13 mouse cellular contexts compared by ENCODE assay signal in the genomic region with DNA sequence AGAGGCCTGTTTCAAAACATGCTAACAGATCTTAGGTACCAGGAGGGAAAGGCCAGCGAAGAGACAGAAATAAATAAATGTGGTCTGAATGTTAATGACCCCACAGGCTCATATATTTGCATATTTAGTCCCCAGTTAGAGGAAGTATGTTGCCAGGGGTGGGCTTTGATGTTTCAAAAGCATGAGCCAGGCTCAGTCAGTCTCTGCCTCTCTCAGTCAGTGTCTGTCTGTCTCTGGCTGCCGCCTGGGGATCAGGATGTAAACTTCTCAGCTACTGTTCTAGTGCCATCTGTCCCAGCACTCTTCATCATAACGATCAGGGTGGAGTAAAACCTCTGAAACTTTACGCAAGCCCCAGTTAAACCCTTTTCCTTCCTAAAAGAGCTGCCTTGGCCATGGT. TPM values are rescaled to one million over a fixed set of nuclear protein-coding genes. Genes with fewer than 3 reads are reported as not detected.
DNase-seq lines count a peak whose midpoint lies in the region; ATAC-seq and TF ChIP-seq lines count a peak whose summit lies in the region.
"Had no signal": no experiment of that assay in that cellular context is flagged by ENCODE, and none has a peak within 500 bp of the region (broad histone marks: within the 10 kb centered on the region; RNA-seq: fewer than 3 reads in every experiment).

No protein-coding gene starts in this region.

- no peaks in the 10 kb centered on the region for H3K27me3 ChIP-seq in intestine, embryonic 14.5 days (replicated peaks; ENCODE audit: control insufficient read depth, insufficient read depth, low read length)
- H3K27me3 ChIP-seq in intestine, postnatal 0 days (replicated peaks; ENCODE audit: control insufficient read depth, insufficient read depth, low read length), result no peaks in the 10 kb centered on the region
- H3K27me3 ChIP-seq in CH12.LX (replicated peaks), result no peaks in the 10 kb centered on the region
- no peaks in the 10 kb centered on the region for H3K27me3 ChIP-seq in forebrain, embryonic 16.5 days (replicated peaks; ENCODE audit: control insufficient read depth, insufficient read depth, low read length)
- H3K27me3 ChIP-seq in midbrain, embryonic 12.5 days, result no peaks in the 10 kb centered on the region

- H3K79me2 ChIP-seq in CH12.LX (replicated peaks; ENCODE audit: control insufficient read depth, extremely low read depth, insufficient read depth, poor library complexity, severe bottlenecking), result peaks cover 37% of the 10 kb centered on the region

- DNase-seq in intestine, embryonic 14.5 days (ENCODE audit: low spot score), result no peak
- DNase-seq in CH12.LX (ENCODE audit: extremely low read depth), result peak; percentile 85
- no peak for DNase-seq in retina, postnatal 1 day
- no peak for DNase-seq in embryo, embryonic 11 days
- DNase-seq: kidney, postnatal 14 days; thymus, postnatal 4 days had no signal

- peaks cover 22% of the 10 kb centered on the region for H3K4me1 ChIP-seq in intestine, embryonic 14.5 days (replicated peaks; ENCODE audit: control insufficient read depth, insufficient read depth, low read length)
- H3K4me1 ChIP-seq in intestine, postnatal 0 days (replicated peaks; ENCODE audit: control insufficient read depth, insufficient read depth, low read length), result no peaks in the 10 kb centered on the region
- H3K4me1 ChIP-seq in CH12.LX (ENCODE audit: control insufficient read depth in 1 of 2, insufficient read depth in 2 of 2), result peaks cover 12 to 26% of the 10 kb centered on the region in 2 experiments
- H3K4me1 ChIP-seq in forebrain, embryonic 16.5 days (replicated peaks; ENCODE audit: control insufficient read depth, insufficient read depth, low read length), result peaks cover 20% of the 10 kb centered on the region
- peaks cover 24% of the 10 kb centered on the region for H3K4me1 ChIP-seq in midbrain, embryonic 12.5 days

- H3K4me3 ChIP-seq in intestine, embryonic 14.5 days (ENCODE audit: low read depth, low read length), result no peak overlapping the region
- no peak overlapping the region for H3K4me3 ChIP-seq in intestine, postnatal 0 days (ENCODE audit: low read depth, low read length)
- peak overlapping the region; percentile 57 to 66 (median 66) for H3K4me3 ChIP-seq in CH12.LX (replicated peaks in 1 of 3; ENCODE audit: low read depth in 2 of 3, low read length in 2 of 3, poor library complexity in 1 of 3)
- no peak overlapping the region for H3K4me3 ChIP-seq in forebrain, embryonic 16.5 days (replicated peaks; ENCODE audit: low read length)
- no peak overlapping the region for H3K4me3 ChIP-seq in midbrain, embryonic 12.5 days

- in situ Hi-C loops in CH12.LX (cut with MboI; ENCODE audit: low pct_ligation_motif_present, low pct_unique_long_range_greater_than_20kb, low sequenced_read_pairs), result no loop called here

- H3K4me2 ChIP-seq in intestine, embryonic 14.5 days (ENCODE audit: low read length), result no peak overlapping the region
- H3K4me2 ChIP-seq in intestine, postnatal 0 days (replicated peaks; ENCODE audit: low read depth), result no peak overlapping the region
- H3K4me2 ChIP-seq in CH12.LX (ENCODE audit: insufficient read depth, low read depth, poor library complexity, severe bottlenecking), result peak overlapping the region; percentile 71
- no peak overlapping the region for H3K4me2 ChIP-seq in forebrain, embryonic 16.5 days (ENCODE audit: low read length)
- no peak overlapping the region for H3K4me2 ChIP-seq in midbrain, embryonic 12.5 days (replicated peaks)
- H3K4me2 ChIP-seq: liver, embryonic 11.5 days had no signal

- H3K36me3 ChIP-seq in intestine, embryonic 14.5 days (ENCODE audit: control insufficient read depth, insufficient read depth, low read length), result peaks cover 6% of the 10 kb centered on the region
- H3K36me3 ChIP-seq in intestine, postnatal 0 days (ENCODE audit: control insufficient read depth, insufficient read depth), result no peaks in the 10 kb centered on the region
- peaks cover 25 to 60% of the 10 kb centered on the region in 2 experiments for H3K36me3 ChIP-seq in CH12.LX (replicated peaks in 1 of 2; ENCODE audit: control insufficient read depth in 1 of 2, insufficient read depth in 1 of 2, low read length in 1 of 2)
- 0 out of 2 replicates have a peak, but pooled peaks cover 5% of the 10 kb centered on the region for H3K36me3 ChIP-seq in forebrain, embryonic 16.5 days (ENCODE audit: control insufficient read depth, insufficient read depth)
- peaks cover 18% of the 10 kb centered on the region for H3K36me3 ChIP-seq in midbrain, embryonic 12.5 days
- H3K36me3 ChIP-seq: G1E had no signal

- no peak for ATAC-seq in intestine, embryonic 14.5 days (replicated peaks; ENCODE audit: low FRiP score, low TSS enrichment, low read depth)
- no peak for ATAC-seq in intestine, postnatal 0 days
- ATAC-seq in forebrain, embryonic 16.5 days, result peak; percentile 43; the same call in 1 of the 2 replicates
- peak; percentile 47; the same call in 1 of the 2 replicates for ATAC-seq in midbrain, embryonic 12.5 days (ENCODE audit: low FRiP score, low read depth)
- ATAC-seq in frontal cortex, adult (ENCODE audit: low TSS enrichment), result no peak

- TF ChIP-seq POLR2A in CH12.LX (IDR thresholded peaks at IDR 0.05; ENCODE audit: low read depth, low read length), result peak; percentile 67

- 64% methylated on average over 4 of the region's 4 CpGs for WGBS in intestine, embryonic 14.5 days
- 70% methylated on average over 4 of the region's 4 CpGs for WGBS in intestine, postnatal 0 days
- WGBS in forebrain, embryonic 16.5 days, result 28% methylated on average over 4 of the region's 4 CpGs
- 49% methylated on average over 4 of the region's 4 CpGs for WGBS in midbrain, embryonic 12.5 days

- no peak; the same call in 1 of the 2 replicates for TF ChIP-seq RAD21 in CH12.LX (IDR thresholded peaks at IDR 0.05; ENCODE audit: low read depth, low read length)

- H3K9me3 ChIP-seq in intestine, embryonic 14.5 days (ENCODE audit: control insufficient read depth, low read length), result no peaks in the 10 kb centered on the region
- no peaks in the 10 kb centered on the region for H3K9me3 ChIP-seq in intestine, postnatal 0 days (ENCODE audit: control insufficient read depth)
- H3K9me3 ChIP-seq in CH12.LX (replicated peaks; ENCODE audit: low read length), result no peaks in the 10 kb centered on the region
- no peaks in the 10 kb centered on the region for H3K9me3 ChIP-seq in forebrain, embryonic 16.5 days (ENCODE audit: control insufficient read depth, low read length)
- H3K9me3 ChIP-seq in midbrain, embryonic 12.5 days, result no peaks in the 10 kb centered on the region
- H3K9me3 ChIP-seq: G1E had no signal

- no peak for TF ChIP-seq CTCF in intestine, postnatal 0 days (IDR thresholded peaks at IDR 0.05; ENCODE audit: low read depth)
- TF ChIP-seq CTCF in CH12.LX (conservative IDR thresholded peaks at IDR 0.05 in 1 of 2, IDR thresholded peaks at IDR 0.05 in 1 of 2; ENCODE audit: low read depth in 2 of 2, low read length in 2 of 2), result no peak

- no peak overlapping the region for H3K9ac ChIP-seq in intestine, embryonic 14.5 days (ENCODE audit: low read length)
- H3K9ac ChIP-seq in intestine, postnatal 0 days (ENCODE audit: low read depth, low read length), result no peak overlapping the region
- peak overlapping the region; percentile 72 for H3K9ac ChIP-seq in CH12.LX (ENCODE audit: insufficient read depth, low read depth)
- no peak overlapping the region for H3K9ac ChIP-seq in forebrain, embryonic 16.5 days (replicated peaks; ENCODE audit: low read depth, low read length)
- H3K9ac ChIP-seq in midbrain, embryonic 12.5 days (replicated peaks), result no peak overlapping the region

- dilution Hi-C loops in CH12.LX (cut with MboI; ENCODE audit: extremely low pct_ligation_motif_present, extremely low pct_unique_long_range_greater_than_20kb, low sequenced_read_pairs), result no loop called here

- H3K27ac ChIP-seq in intestine, embryonic 14.5 days (ENCODE audit: low read depth), result peak overlapping the region; percentile 67
- H3K27ac ChIP-seq in intestine, postnatal 0 days (ENCODE audit: low read depth, low read length), result no peak overlapping the region
- peak overlapping the region; percentile 95 for H3K27ac ChIP-seq in CH12.LX (ENCODE audit: insufficient read depth, low read depth)
- no peak overlapping the region; the same call in 1 of the 2 replicates for H3K27ac ChIP-seq in forebrain, embryonic 16.5 days (ENCODE audit: low read length)
- peak overlapping the region; percentile 65 for H3K27ac ChIP-seq in midbrain, embryonic 12.5 days (replicated peaks)

- no peak for TF ChIP-seq EP300 in CH12.LX (IDR thresholded peaks at IDR 0.05; ENCODE audit: low read length)

TF ChIP-seq in CH12.LX, 34 proteins besides CTCF, POLR2A, EP300 and RAD21 (continues in another document):
- TF ChIP-seq IRF4 (IDR thresholded peaks at IDR 0.05; ENCODE audit: low read depth, low read length), result no peak
- TF ChIP-seq MAZ (IDR thresholded peaks at IDR 0.05; ENCODE audit: low read depth, low read length), result no peak

RNA-seq across cellular contexts. Expression of a gene that starts 29.9 kb away (rescaled TPM):
- polyA plus RNA-seq in intestine, embryonic 14.5 days (2014; fragmentation: Nextera tagmentation; extraction: Ambion mirVana), result 18.9 and 21.0 TPM in 2 replicates
- 3.8 and 3.9 TPM in 2 replicates for polyA plus RNA-seq in intestine, postnatal 0 days (2015; fragmentation: Nextera tagmentation; extraction: Ambion mirVana)
- total RNA-seq in CH12.LX (2012; rRNA removed) (8.9 and 9.1 TPM in 2 replicates), CH12.LX (2014; rRNA removed) (2.9 and 3.7 TPM in 2 replicates)
- 10.4 and 10.6 TPM in 2 replicates for polyA plus RNA-seq in CH12.LX (2012; ENCODE audit: insufficient read length, low read depth)
- 12.0 and 13.1 TPM in 2 replicates for polyA plus RNA-seq in forebrain, embryonic 16.5 days (2015; fragmentation: Nextera tagmentation; extraction: Ambion mirVana)
- polyA plus RNA-seq in midbrain, embryonic 12.5 days (2016; fragmentation: Nextera tagmentation; extraction: Ambion mirVana), result 61.4 and 68.5 TPM in 2 replicates
- polyA plus RNA-seq: G1E had no signal

RNA-seq across cellular contexts. Expression of a gene that starts 45.9 kb away (rescaled TPM):
- 25.0 and 31.6 TPM in 2 replicates for polyA plus RNA-seq in intestine, embryonic 14.5 days (2014; fragmentation: Nextera tagmentation; extraction: Ambion mirVana)
- 18.0 and 19.4 TPM in 2 replicates for polyA plus RNA-seq in intestine, postnatal 0 days (2015; fragmentation: Nextera tagmentation; extraction: Ambion mirVana)
- total RNA-seq in CH12.LX (2012; rRNA removed) (10.1 and 16.5 TPM in 2 replicates), CH12.LX (2014; rRNA removed) (4.8 and 5.6 TPM in 2 replicates)
- polyA plus RNA-seq in CH12.LX (2012; ENCODE audit: insufficient read length, low read depth), result 15.9 and 17.7 TPM in 2 replicates
- polyA plus RNA-seq in forebrain, embryonic 16.5 days (2015; fragmentation: Nextera tagmentation; extraction: Ambion mirVana), result 50.3 and 50.5 TPM in 2 replicates
- polyA plus RNA-seq in midbrain, embryonic 12.5 days (2016; fragmentation: Nextera tagmentation; extraction: Ambion mirVana), result 35.9 and 36.9 TPM in 2 replicates

RNA-seq across cellular contexts. Expression of a gene that starts 57.7 kb away (rescaled TPM):
- polyA plus RNA-seq in intestine, embryonic 14.5 days (2014; fragmentation: Nextera tagmentation; extraction: Ambion mirVana), result 0.97 TPM in 1 of 2 replicates, not detected in the other
- polyA plus RNA-seq in intestine, postnatal 0 days (2015; fragmentation: Nextera tagmentation; extraction: Ambion mirVana), result 0.60 and 2.0 TPM in 2 replicates
- 1.6 and 2.6 TPM in 2 replicates for total RNA-seq in CH12.LX (2012; rRNA removed)
- total RNA-seq in CH12.LX (2014; rRNA removed), result 0.66 and 1.6 TPM in 2 replicates
- polyA plus RNA-seq in CH12.LX (2012; ENCODE audit: insufficient read length, low read depth), result 2.1 and 2.2 TPM in 2 replicates
- polyA plus RNA-seq in forebrain, embryonic 16.5 days (2015; fragmentation: Nextera tagmentation; extraction: Ambion mirVana), result not detected in 2 replicates
- 0.37 and 1.2 TPM in 2 replicates for polyA plus RNA-seq in midbrain, embryonic 12.5 days (2016; fragmentation: Nextera tagmentation; extraction: Ambion mirVana)
- polyA plus RNA-seq: G1E; heart, embryonic 14.5 days had no signal

Comparison
In these comparisons a context has a peak if more than half of its experiments do, and no peak if none do; other contexts are left out.
1. H3K27ac ChIP-seq: peak in intestine, embryonic 14.5 days (single experiment), CH12.LX (single experiment) and midbrain, embryonic 12.5 days (single experiment); none in intestine, postnatal 0 days (single experiment) and forebrain, embryonic 16.5 days (single experiment).
2. ATAC-seq: peak in forebrain, embryonic 16.5 days (single experiment) and midbrain, embryonic 12.5 days (single experiment); none in intestine, embryonic 14.5 days (single experiment), intestine, postnatal 0 days (single experiment) and frontal cortex, adult (single experiment).
3. H3K4me3 ChIP-seq: peak in CH12.LX (3 of 3); none in intestine, embryonic 14.5 days (single experiment), intestine, postnatal 0 days (single experiment), forebrain, embryonic 16.5 days (single experiment) and midbrain, embryonic 12.5 days (single experiment).